Mouse (Mus musculus) megakaryocyte, embryonic 14.5 days (primary cell): ENCODE data around the gene Tax1bp1. TPM values are rescaled to one million over a fixed set of nuclear protein-coding genes. Genes with fewer than 3 reads are reported as not detected.

ENCODE experiments used
- H3K27me3 ChIP-seq: replicated peaks from 2 replicates; pipeline ENCODE3; 2012; ENCODE audit warnings: inconsistent platforms
- H3K36me3 ChIP-seq: replicated peaks from 2 replicates; pipeline ENCODE3; 2012; ENCODE audit warnings: low read length, inconsistent platforms, mixed read lengths
- H3K4me1 ChIP-seq: 2 replicates; pipeline ENCODE4 v1.6.1; 2012; ENCODE audit warnings: inconsistent platforms
- H3K4me3 ChIP-seq: replicated peaks from 2 replicates; pipeline ENCODE3; 2012; ENCODE audit warnings: moderate library complexity, mild to moderate bottlenecking, inconsistent platforms
- H3K9me3 ChIP-seq: 2 replicates; pipeline ENCODE4 v1.6.1; 2012; ENCODE audit warnings: inconsistent platforms
- FLI1 ChIP-seq: IDR thresholded peaks from 2 replicates; pipeline ENCODE4 v1.6.1; 2012; ENCODE audit warnings: low read length, inconsistent platforms, mixed read lengths
- GATA1 ChIP-seq: IDR thresholded peaks from 3 replicates; pipeline ENCODE4 v1.6.1; 2012; ENCODE audit warnings: mixed read lengths, low read length, inconsistent platforms, borderline replicate concordance
- polyA plus RNA-seq: library from polyadenylated mRNA; stranded (reverse); fragments of >175 nt; gene quantifications from 2 replicates; pipeline ENCODE4 v1.2.3, GENCODE M21; 2012; ENCODE audit warnings: low replicate concordance; ENCODE audit not compliant: insufficient read depth

Gene Tax1bp1
- polyA plus RNA-seq, 1 experiment = 12.5 TPM

- Histone ChIP-seq H3K9me3 (no peaks in the 10 kb centered on the region), H3K36me3 (peaks cover 84% of the 10 kb centered on the region), H3K4me3 (no peak overlapping the region), H3K27me3 (no peaks in the 10 kb centered on the region), H3K4me1 (peaks cover 57% of the 10 kb centered on the region)
- no peak for TF ChIP-seq GATA1
- TF ChIP-seq FLI1 = no peak
Measured at GRCm38 (mm10) chr6:52752832-52753231, 39.3 kb downstream of the Tax1bp1 start.

- peaks cover 98% of the 10 kb centered on the region for H3K36me3 ChIP-seq
Measured at GRCm38 (mm10) chr6:52765206-52765605, 51.7 kb downstream of the Tax1bp1 start.

DNA sequence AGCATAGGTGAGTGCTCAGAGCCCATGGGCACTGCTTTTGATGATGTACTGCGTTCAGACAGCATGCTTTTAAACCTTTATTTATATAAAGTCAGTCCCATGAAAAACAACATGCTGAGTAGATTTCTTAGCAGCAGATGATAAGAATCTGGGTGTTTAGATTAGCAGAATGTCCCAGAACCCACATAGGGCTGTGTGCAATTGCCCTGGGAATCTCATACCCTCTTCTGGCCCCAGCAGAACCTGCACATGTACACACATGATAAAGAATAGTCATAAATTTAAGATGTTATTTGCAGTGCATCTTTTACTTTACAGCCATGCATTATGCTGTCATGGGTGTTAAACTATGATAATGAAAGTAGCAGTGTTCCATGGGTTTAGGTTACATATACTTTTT, 57.3 kb downstream of the Tax1bp1 start:
- no peak for TF ChIP-seq GATA1
- TF ChIP-seq FLI1 = no peak

More at GRCm38 (mm10) chr6:52765206-52765605, 51.7 kb downstream of the Tax1bp1 start:
- Histone ChIP-seq H3K4me3 (no peak overlapping the region), H3K9me3 (no peaks in the 10 kb centered on the region), H3K27me3 (no peaks in the 10 kb centered on the region), H3K4me1 (peaks cover 36% of the 10 kb centered on the region)
- TF ChIP-seq GATA1 = no peak
- TF ChIP-seq FLI1 = no peak

DNA sequence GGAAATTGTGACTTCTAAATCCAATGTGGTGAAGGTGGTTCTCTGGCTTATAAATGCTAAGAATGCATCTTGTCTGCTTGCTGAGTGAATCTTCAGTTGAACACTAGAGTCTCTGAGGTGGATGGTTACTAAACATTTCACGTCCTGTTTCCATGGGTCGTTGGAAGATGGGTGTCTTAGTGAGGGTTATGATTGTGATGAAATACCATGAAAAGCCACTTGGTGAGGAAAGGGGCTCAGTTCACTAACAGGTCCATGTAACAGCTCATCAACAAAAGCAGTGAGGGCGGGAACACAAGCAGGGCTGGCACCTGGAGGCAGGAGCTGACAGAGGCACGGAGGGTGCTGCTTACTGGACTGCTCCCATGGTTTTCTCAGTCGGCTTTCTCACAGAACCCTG, 59.6 kb downstream of the Tax1bp1 start:
- H3K4me3 ChIP-seq = no peak overlapping the region
- no peaks in the 10 kb centered on the region for H3K27me3 ChIP-seq
- no peaks in the 10 kb centered on the region for H3K9me3 ChIP-seq
- TF ChIP-seq GATA1 (no peak), FLI1 (no peak)
- peaks cover 41% of the 10 kb centered on the region for H3K36me3 ChIP-seq
- H3K4me1 ChIP-seq = peaks cover 61% of the 10 kb centered on the region

More for the DNA sequence above, 57.3 kb downstream of the Tax1bp1 start:
- H3K4me3 ChIP-seq = no peak overlapping the region
- peaks cover 65% of the 10 kb centered on the region for H3K36me3 ChIP-seq
- H3K4me1 ChIP-seq = peaks cover 47% of the 10 kb centered on the region
- H3K27me3 ChIP-seq = no peaks in the 10 kb centered on the region
- H3K9me3 ChIP-seq = no peaks in the 10 kb centered on the region

DNA sequence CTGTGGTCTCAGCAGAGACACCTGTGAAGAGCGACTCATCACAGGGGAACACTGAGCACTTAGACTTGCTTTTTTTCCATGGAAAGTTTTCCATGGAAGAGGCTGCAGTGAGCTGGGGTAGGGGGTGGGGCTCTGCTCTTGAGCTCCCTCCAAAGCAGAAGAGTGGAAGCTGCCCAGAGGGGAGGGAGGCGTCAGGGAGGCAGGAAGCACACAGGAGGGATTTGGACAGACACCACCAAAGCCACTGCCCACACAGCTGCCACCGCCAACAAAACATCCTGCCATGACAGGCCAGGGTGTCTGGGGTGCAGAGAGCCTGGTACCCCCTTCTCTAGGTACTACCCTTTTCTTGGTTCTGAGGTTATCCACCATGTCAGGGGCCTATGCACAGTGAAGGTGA, 61.8 kb downstream of the Tax1bp1 start:
- H3K4me3 ChIP-seq = no peak overlapping the region
- H3K36me3 ChIP-seq = peaks cover 19% of the 10 kb centered on the region
- no peaks in the 10 kb centered on the region for H3K9me3 ChIP-seq
- peaks cover 2% of the 10 kb centered on the region for H3K27me3 ChIP-seq
- no peak for TF ChIP-seq FLI1
- no peak for TF ChIP-seq GATA1
- H3K4me1 ChIP-seq = peaks cover 75% of the 10 kb centered on the region

GRCm38 (mm10) chr6:52775956-52776355, 62.4 kb downstream of the Tax1bp1 start:
- peaks cover 13% of the 10 kb centered on the region for H3K36me3 ChIP-seq
- peaks cover 2% of the 10 kb centered on the region for H3K27me3 ChIP-seq
- TF ChIP-seq FLI1 = no peak
- no peak for TF ChIP-seq GATA1
- H3K4me1 ChIP-seq = peaks cover 77% of the 10 kb centered on the region
- no peaks in the 10 kb centered on the region for H3K9me3 ChIP-seq
- H3K4me3 ChIP-seq = no peak overlapping the region

- peaks cover 2% of the 10 kb centered on the region for H3K27me3 ChIP-seq
- TF ChIP-seq GATA1 = no peak
- no peak for TF ChIP-seq FLI1
Measured at GRCm38 (mm10) chr6:52777034-52777433, 63.5 kb downstream of the Tax1bp1 start.

GRCm38 (mm10) chr6:52778523-52778922, 65.0 kb downstream of the Tax1bp1 start:
- H3K9me3 ChIP-seq = no peaks in the 10 kb centered on the region
- no peak overlapping the region for H3K4me3 ChIP-seq
- H3K4me1 ChIP-seq = peaks cover 58% of the 10 kb centered on the region
- peaks cover 2% of the 10 kb centered on the region for H3K27me3 ChIP-seq
- H3K36me3 ChIP-seq = no peaks in the 10 kb centered on the region
- TF ChIP-seq FLI1 (no peak), GATA1 (no peak)

More at GRCm38 (mm10) chr6:52777034-52777433, 63.5 kb downstream of the Tax1bp1 start:
- Histone ChIP-seq H3K9me3 (no peaks in the 10 kb centered on the region), H3K36me3 (peaks cover 4% of the 10 kb centered on the region), H3K4me1 (peaks cover 72% of the 10 kb centered on the region), H3K4me3 (no peak overlapping the region)

GRCm38 (mm10) chr6:52779546-52779945, 66.0 kb downstream of the Tax1bp1 start:
- TF ChIP-seq GATA1 (no peak), FLI1 (no peak)
- Histone ChIP-seq H3K4me3 (no peak overlapping the region), H3K9me3 (peaks cover 10% of the 10 kb centered on the region)

GRCm38 (mm10) chr6:52790316-52790715, 76.8 kb downstream of the Tax1bp1 start:
- Histone ChIP-seq H3K27me3 (no peaks in the 10 kb centered on the region), H3K4me1 (peaks cover 81% of the 10 kb centered on the region), H3K9me3 (peaks cover 4% of the 10 kb centered on the region; the same call in 1 of the 2 replicates), H3K36me3 (peaks cover 3% of the 10 kb centered on the region), H3K4me3 (no peak overlapping the region)
- no peak for TF ChIP-seq GATA1
- TF ChIP-seq FLI1 = no peak

More at GRCm38 (mm10) chr6:52779546-52779945, 66.0 kb downstream of the Tax1bp1 start:
- Histone ChIP-seq H3K36me3 (peaks cover 8% of the 10 kb centered on the region), H3K27me3 (peaks cover 2% of the 10 kb centered on the region), H3K4me1 (peaks cover 48% of the 10 kb centered on the region)

- H3K4me3 ChIP-seq = no peak overlapping the region
- H3K36me3 ChIP-seq = peaks cover 3% of the 10 kb centered on the region
- peaks cover 82% of the 10 kb centered on the region for H3K4me1 ChIP-seq
- TF ChIP-seq GATA1 (no peak), FLI1 (no peak)
- H3K27me3 ChIP-seq = no peaks in the 10 kb centered on the region
- H3K9me3 ChIP-seq = peaks cover 4% of the 10 kb centered on the region; the same call in 1 of the 2 replicates
Measured at GRCm38 (mm10) chr6:52790781-52791180, 77.3 kb downstream of the Tax1bp1 start.
